Mouse (Mus musculus) myocyte (in vitro differentiated cells): Measurements from ENCODE around the gene Fhit. TPM values are rescaled to one million over a fixed set of nuclear protein-coding genes. Genes with fewer than 3 reads are reported as not detected.

ENCODE experiments used
- H3K27me3 ChIP-seq: one replicate; pipeline ENCODE4 v1.6.1; 2011; ENCODE audit not compliant: control insufficient read depth, insufficient read depth, insufficient read length
- H3K36me3 ChIP-seq: one replicate; pipeline ENCODE4 v1.6.1; 2011; ENCODE audit not compliant: control insufficient read depth, insufficient read depth
- H3K4me2 ChIP-seq: one replicate; pipeline ENCODE4 v1.6.1; 2011; ENCODE audit warnings: low read depth, control low read depth
- H3K4me3 ChIP-seq: one replicate; pipeline ENCODE4 v1.5.1; 2011; ENCODE audit warnings: mild to moderate bottlenecking, control low read depth, moderate library complexity
- H3K79me2 ChIP-seq: one replicate; pipeline ENCODE4 v1.6.1; 2011; ENCODE audit not compliant: control insufficient read depth, insufficient read depth
- H3ac ChIP-seq: one replicate; pipeline ENCODE4 v1.6.1; 2011; ENCODE audit not compliant: control insufficient read depth, insufficient read length
- CEBPB ChIP-seq: IDR thresholded peaks from 2 replicates; pipeline ENCODE4 v1.6.1; 2011; ENCODE audit warnings: mild to moderate bottlenecking, moderate library complexity; ENCODE audit not compliant: poor library complexity, insufficient read depth, severe bottlenecking
- E2F4 ChIP-seq: IDR thresholded peaks from one replicate; pipeline ENCODE4 v1.6.1; 2011; ENCODE audit warnings: mild to moderate bottlenecking, control low read depth, moderate library complexity; ENCODE audit not compliant: insufficient read depth
- MAX ChIP-seq: IDR thresholded peaks from one replicate; pipeline ENCODE4 v1.6.1; 2011; ENCODE audit warnings: low read depth, mild to moderate bottlenecking, control low read depth
- MYOD1 ChIP-seq, 3 experiments: IDR thresholded peaks; one replicate each; pipeline ENCODE4 v1.6.1; 2011; ENCODE audit warnings: control low read depth in 2 of 3, low read depth in 2 of 3, mild to moderate bottlenecking in 2 of 3, moderate library complexity in 1 of 3; ENCODE audit not compliant: insufficient read length in 2 of 3, control insufficient read depth in 1 of 3
- MYOG ChIP-seq, 3 experiments: IDR thresholded peaks; one replicate each; pipeline ENCODE4 v1.6.1; 2011; ENCODE audit warnings: control low read depth in 2 of 3, low read depth in 2 of 3, mild to moderate bottlenecking in 2 of 3; ENCODE audit not compliant: insufficient read length in 2 of 3, control insufficient read depth in 1 of 3, insufficient read depth in 1 of 3
- POLR2A ChIP-seq: IDR thresholded peaks from one replicate; pipeline ENCODE4 v1.6.1; 2011; ENCODE audit warnings: low read depth, mild to moderate bottlenecking, control low read depth, moderate library complexity; ENCODE audit not compliant: insufficient read length
- POLR2AphosphoS2 ChIP-seq: IDR thresholded peaks from one replicate; pipeline ENCODE4 v1.6.1; 2011; ENCODE audit warnings: low read depth, control low read depth; ENCODE audit not compliant: insufficient read length
- REST ChIP-seq: IDR thresholded peaks from one replicate; pipeline ENCODE4 v1.6.1; 2011; ENCODE audit warnings: mild to moderate bottlenecking, control low read depth, moderate library complexity; ENCODE audit not compliant: insufficient read depth, insufficient read length
- SRF ChIP-seq: IDR thresholded peaks from one replicate; pipeline ENCODE4 v1.6.1; 2011; ENCODE audit warnings: low read depth; ENCODE audit not compliant: control insufficient read depth, insufficient read length
- TCF12 ChIP-seq: IDR thresholded peaks from one replicate; pipeline ENCODE4 v1.6.1; 2011; ENCODE audit warnings: mild to moderate bottlenecking, control low read depth; ENCODE audit not compliant: poor library complexity, insufficient read depth, severe bottlenecking
- TCF3 ChIP-seq: IDR thresholded peaks from one replicate; pipeline ENCODE4 v1.6.1; 2011; ENCODE audit warnings: low read depth, control low read depth; ENCODE audit not compliant: insufficient read length
- USF1 ChIP-seq: IDR thresholded peaks from one replicate; pipeline ENCODE4 v1.6.1; 2011; ENCODE audit warnings: low read depth, mild to moderate bottlenecking, control low read depth, moderate library complexity
- polyA plus RNA-seq: library from polyadenylated mRNA; unstranded; fragments of >200 nt; fragmentation: generic; extraction: Trizol; gene quantifications from one replicate; pipeline ENCODE4 v1.2.1, GENCODE M21; 2012; ENCODE audit warnings: missing spikeins

Fhit gene
- polyA plus RNA-seq, result not detected

- Histone ChIP-seq H3K79me2 (no peaks in the 10 kb centered on the region), H3K4me3 (no peak within 1 kb of the TSS), H3K27me3 (no peaks in the 10 kb centered on the region), H3K36me3 (no peaks in the 10 kb centered on the region), H3K4me2 (no peak within 1 kb of the TSS), H3ac (no peak within 1 kb of the TSS)
- TF ChIP-seq MAX (no peak), REST (no peak), USF1 (no peak), POLR2AphosphoS2 (no peak), POLR2A (no peak), CEBPB (no peak), SRF (no peak), TCF3 (no peak)
These were observed at the start of gene Fhit for GRCm38 (mm10) chr14:11161751-11162231. Gene Fhit (minus strand): TSS chr14:11162035.

GRCm38 (mm10) chr14:11206786-11207185 lies 45.0 kb upstream of the Fhit start:
- H3ac ChIP-seq, result no peak overlapping the region
- H3K79me2 ChIP-seq, result no peaks in the 10 kb centered on the region
- no peak overlapping the region for H3K4me3 ChIP-seq
- no peaks in the 10 kb centered on the region for H3K27me3 ChIP-seq
- H3K36me3 ChIP-seq, result no peaks in the 10 kb centered on the region
- no peak for TF ChIP-seq E2F4
- TF ChIP-seq TCF3, result no peak
- TF ChIP-seq SRF, result no peak
- TF ChIP-seq POLR2A, result no peak
- no peak for TF ChIP-seq USF1
- TF ChIP-seq MYOG (IDR thresholded peaks at IDR 0.05; ENCODE audit: control insufficient read depth in 1 of 3, insufficient read depth in 1 of 3, insufficient read length in 2 of 3, low read depth in 2 of 3), result no peak
- no peak overlapping the region for H3K4me2 ChIP-seq

GRCm38 (mm10) chr14:11160806-11161450 lies 907 bp downstream of the Fhit start:
- no peak for TF ChIP-seq REST
- no peak overlapping the region for H3K4me2 ChIP-seq
- H3K27me3 ChIP-seq, result no peaks in the 10 kb centered on the region
- H3K4me3 ChIP-seq, result no peak overlapping the region
- no peaks in the 10 kb centered on the region for H3K79me2 ChIP-seq
- H3K36me3 ChIP-seq, result no peaks in the 10 kb centered on the region
- H3ac ChIP-seq, result no peak overlapping the region

- no peaks in the 10 kb centered on the region for H3K36me3 ChIP-seq
- no peaks in the 10 kb centered on the region for H3K79me2 ChIP-seq
- no peak overlapping the region for H3K4me3 ChIP-seq
- H3K27me3 ChIP-seq, result no peaks in the 10 kb centered on the region
- no peak for TF ChIP-seq MAX
- no peak for TF ChIP-seq E2F4
- TF ChIP-seq TCF12, result no peak
- TF ChIP-seq MYOG (IDR thresholded peaks at IDR 0.05; ENCODE audit: control insufficient read depth in 1 of 3, insufficient read depth in 1 of 3, insufficient read length in 2 of 3, low read depth in 2 of 3), result no peak
- TF ChIP-seq REST, result no peak
- TF ChIP-seq TCF3, result no peak
- no peak for TF ChIP-seq CEBPB
- no peak for TF ChIP-seq MYOD1 (IDR thresholded peaks at IDR 0.05; ENCODE audit: control insufficient read depth in 1 of 3, insufficient read length in 2 of 3, low read depth in 2 of 3)
- no peak for TF ChIP-seq USF1
- no peak for TF ChIP-seq SRF
- no peak for TF ChIP-seq POLR2A
- TF ChIP-seq POLR2AphosphoS2, result no peak
- no peak overlapping the region for H3ac ChIP-seq
- no peak overlapping the region for H3K4me2 ChIP-seq
These were observed 2.2 kb downstream of the Fhit start for GRCm38 (mm10) chr14:11159641-11160040.

GRCm38 (mm10) chr14:11159021-11159420 lies 2.8 kb downstream of the Fhit start:
- no peak overlapping the region for H3ac ChIP-seq
- H3K27me3 ChIP-seq, result no peaks in the 10 kb centered on the region
- no peak overlapping the region for H3K4me2 ChIP-seq
- H3K79me2 ChIP-seq, result no peaks in the 10 kb centered on the region
- H3K4me3 ChIP-seq, result no peak overlapping the region
- TF ChIP-seq SRF, result no peak
- no peak for TF ChIP-seq REST
- TF ChIP-seq POLR2AphosphoS2, result no peak
- no peak for TF ChIP-seq E2F4
- no peak for TF ChIP-seq MAX
- TF ChIP-seq POLR2A, result no peak
- no peak for TF ChIP-seq MYOG (IDR thresholded peaks at IDR 0.05; ENCODE audit: control insufficient read depth in 1 of 3, insufficient read depth in 1 of 3, insufficient read length in 2 of 3, low read depth in 2 of 3)
- no peak for TF ChIP-seq TCF3
- TF ChIP-seq CEBPB, result no peak
- no peaks in the 10 kb centered on the region for H3K36me3 ChIP-seq
